Mouse (Mus musculus): ENCODE results near the gene Gcdh. TPM values are rescaled to one million over a fixed set of nuclear protein-coding genes. Genes with fewer than 3 reads are reported as not detected.

Gene Gcdh
- 41.4 and 42.8 TPM in 2 replicates for polyA plus RNA-seq (2015; fragmentation: Nextera tagmentation; extraction: Ambion mirVana)

DNA sequence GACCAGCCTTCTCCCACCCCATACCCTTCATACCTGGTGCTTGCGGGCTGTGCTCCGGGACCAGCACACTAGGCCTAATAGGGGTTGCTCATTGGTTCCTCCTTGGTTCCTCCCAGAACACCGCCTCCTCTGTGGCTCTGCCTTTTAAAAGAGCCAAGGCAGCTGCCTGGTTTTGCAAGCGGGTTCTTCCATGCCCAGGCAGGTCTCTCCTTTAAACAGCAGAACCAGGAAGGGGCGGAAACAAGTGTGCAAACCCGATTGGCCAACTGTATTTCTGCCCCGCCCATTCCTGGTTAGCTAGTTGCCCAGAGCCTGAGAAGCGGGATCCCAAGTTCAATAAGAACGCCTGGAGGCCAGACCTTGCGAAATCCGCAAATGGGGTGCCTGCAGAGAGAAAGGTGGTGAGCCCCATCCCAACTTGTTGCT, at the start of gene Gcdh:
TSS of gene Gcdh (minus strand) at position 213 of the 426 bp plus-strand sequence.
- Histone ChIP-seq H3K9ac (ENCODE audit: low read depth, low read length) (peak within 1 kb of the TSS; percentile 79), H3K27me3 (replicated peaks; ENCODE audit: control insufficient read depth, insufficient read depth, low read length) (no peaks in the 10 kb centered on the region), H3K4me1 (ENCODE audit: control insufficient read depth, insufficient read depth, low read depth, low read length) (peaks cover 12% of the 10 kb centered on the region), H3K4me2 (ENCODE audit: low read length) (peak within 1 kb of the TSS; percentile 69), H3K4me3 (ENCODE audit: low read length) (peak within 1 kb of the TSS; percentile 73), H3K9me3 (ENCODE audit: control insufficient read depth, low read length) (no peaks in the 10 kb centered on the region), H3K36me3 (ENCODE audit: control insufficient read depth, insufficient read depth, low read length) (no peaks in the 10 kb centered on the region), H3K27ac (ENCODE audit: low read depth, low read length) (peak within 1 kb of the TSS; percentile 65)
- WGBS = under 1% methylated on average over 11 of the region's 11 CpGs
- ATAC-seq = peak; percentile 99

DNA sequence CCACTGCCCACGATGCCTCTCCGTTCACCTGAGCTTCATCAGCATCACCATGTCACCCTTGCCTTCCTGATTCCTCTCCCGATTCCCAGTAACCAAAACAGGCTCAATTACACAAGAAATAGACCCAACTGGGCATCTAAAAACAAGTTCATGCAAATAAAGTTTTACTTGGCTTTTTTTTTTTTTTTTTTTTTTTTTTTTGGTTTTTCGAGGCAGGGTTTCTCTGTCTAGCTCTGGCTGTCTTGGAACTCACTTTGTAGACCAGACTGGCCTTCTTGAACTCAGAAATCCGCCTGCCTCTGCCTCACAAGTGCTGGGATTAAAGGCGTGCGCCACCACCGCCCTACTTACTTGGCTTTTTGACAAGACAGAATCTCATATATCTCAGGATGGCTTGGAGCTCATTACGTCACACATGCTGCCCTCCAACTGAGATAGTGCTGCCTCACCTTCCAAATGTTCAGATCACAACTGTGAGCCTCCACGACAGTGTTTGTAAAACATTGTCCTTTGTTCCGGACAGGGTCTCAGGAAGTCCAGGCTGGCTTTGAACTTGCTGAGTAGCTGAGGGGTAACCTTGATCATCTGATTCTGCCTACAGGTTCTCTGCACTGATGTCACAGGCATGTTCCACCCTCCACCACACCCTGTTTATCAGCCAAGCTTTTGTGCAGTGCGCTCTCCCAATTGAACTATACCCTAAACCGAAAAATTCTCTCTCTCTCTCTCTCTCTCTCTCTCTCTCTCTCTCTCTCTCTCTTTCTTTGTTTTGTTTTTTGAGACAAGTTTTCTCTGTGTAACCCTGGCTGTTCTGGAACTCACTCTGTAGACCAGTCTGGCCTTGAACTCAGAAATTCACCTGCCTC, 44.1 kb upstream of the Gcdh start:
- 64% methylated on average over 13 of the region's 13 CpGs for WGBS
- peaks cover 20% of the 10 kb centered on the region for H3K4me1 ChIP-seq (ENCODE audit: control insufficient read depth, insufficient read depth, low read depth, low read length)
- H3K4me3 ChIP-seq (ENCODE audit: low read length) = peak overlapping the region; percentile 82
- H3K9me3 ChIP-seq (ENCODE audit: control insufficient read depth, low read length) = no peaks in the 10 kb centered on the region
- H3K36me3 ChIP-seq (ENCODE audit: control insufficient read depth, insufficient read depth, low read length) = no peaks in the 10 kb centered on the region
- ATAC-seq = no peak; the same call in 1 of the 2 replicates
- no peaks in the 10 kb centered on the region for H3K27me3 ChIP-seq (replicated peaks; ENCODE audit: control insufficient read depth, insufficient read depth, low read length)
- H3K27ac ChIP-seq (ENCODE audit: low read depth, low read length) = peak overlapping the region; percentile 95
- H3K9ac ChIP-seq (ENCODE audit: low read depth, low read length) = peak overlapping the region; percentile 98
- H3K4me2 ChIP-seq (ENCODE audit: low read length) = peak overlapping the region; percentile 78

DNA sequence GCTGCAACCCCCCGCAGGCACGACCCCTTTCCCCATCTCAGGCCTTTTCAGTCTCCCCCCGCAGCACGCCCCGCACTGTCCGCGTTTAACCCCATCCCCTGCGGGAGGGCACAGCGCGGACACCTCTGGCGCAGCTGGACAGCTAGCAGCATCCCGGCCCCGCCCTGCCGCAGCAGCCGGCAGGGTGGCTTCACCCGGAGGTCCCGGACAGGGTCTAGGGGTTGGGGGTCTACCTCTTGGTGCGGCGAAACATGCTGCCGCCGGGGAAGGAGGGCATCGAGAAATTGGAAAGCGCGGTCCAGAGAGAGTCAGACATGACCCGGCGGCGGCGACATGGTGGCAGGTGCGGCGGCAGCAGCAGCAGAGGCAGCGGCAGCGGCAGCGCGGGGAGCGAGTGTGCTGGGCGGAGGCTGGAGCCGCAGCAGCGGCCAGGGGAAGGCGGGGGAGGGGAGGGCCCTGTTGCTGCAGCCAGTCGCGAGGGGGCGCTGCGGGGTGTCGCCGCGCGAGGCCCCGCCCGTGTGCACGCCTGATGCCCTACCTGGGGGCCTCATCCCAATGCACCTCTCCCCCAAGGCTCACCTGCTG, 43.3 kb upstream of the Gcdh start, which contains the start of gene Mast1:
TSS of gene Mast1 (minus strand) at position 398 of the 585 bp plus-strand sequence.
- under 1% methylated on average over 50 of the region's 50 CpGs for WGBS
- H3K9me3 ChIP-seq (ENCODE audit: control insufficient read depth, low read length) = no peaks in the 10 kb centered on the region
- H3K4me3 ChIP-seq (ENCODE audit: low read length) = peak within 1 kb of the TSS; percentile 82
- ATAC-seq = peak; percentile 63
- H3K27me3 ChIP-seq (replicated peaks; ENCODE audit: control insufficient read depth, insufficient read depth, low read length) = no peaks in the 10 kb centered on the region
- no peaks in the 10 kb centered on the region; the same call in 1 of the 2 replicates for H3K36me3 ChIP-seq (ENCODE audit: control insufficient read depth, insufficient read depth, low read length)
- peak within 1 kb of the TSS; percentile 98 for H3K9ac ChIP-seq (ENCODE audit: low read depth, low read length)
- peak within 1 kb of the TSS; percentile 78 for H3K4me2 ChIP-seq (ENCODE audit: low read length)
- peak within 1 kb of the TSS; percentile 95 for H3K27ac ChIP-seq (ENCODE audit: low read depth, low read length)
- peaks cover 20% of the 10 kb centered on the region for H3K4me1 ChIP-seq (ENCODE audit: control insufficient read depth, insufficient read depth, low read depth, low read length)

DNA sequence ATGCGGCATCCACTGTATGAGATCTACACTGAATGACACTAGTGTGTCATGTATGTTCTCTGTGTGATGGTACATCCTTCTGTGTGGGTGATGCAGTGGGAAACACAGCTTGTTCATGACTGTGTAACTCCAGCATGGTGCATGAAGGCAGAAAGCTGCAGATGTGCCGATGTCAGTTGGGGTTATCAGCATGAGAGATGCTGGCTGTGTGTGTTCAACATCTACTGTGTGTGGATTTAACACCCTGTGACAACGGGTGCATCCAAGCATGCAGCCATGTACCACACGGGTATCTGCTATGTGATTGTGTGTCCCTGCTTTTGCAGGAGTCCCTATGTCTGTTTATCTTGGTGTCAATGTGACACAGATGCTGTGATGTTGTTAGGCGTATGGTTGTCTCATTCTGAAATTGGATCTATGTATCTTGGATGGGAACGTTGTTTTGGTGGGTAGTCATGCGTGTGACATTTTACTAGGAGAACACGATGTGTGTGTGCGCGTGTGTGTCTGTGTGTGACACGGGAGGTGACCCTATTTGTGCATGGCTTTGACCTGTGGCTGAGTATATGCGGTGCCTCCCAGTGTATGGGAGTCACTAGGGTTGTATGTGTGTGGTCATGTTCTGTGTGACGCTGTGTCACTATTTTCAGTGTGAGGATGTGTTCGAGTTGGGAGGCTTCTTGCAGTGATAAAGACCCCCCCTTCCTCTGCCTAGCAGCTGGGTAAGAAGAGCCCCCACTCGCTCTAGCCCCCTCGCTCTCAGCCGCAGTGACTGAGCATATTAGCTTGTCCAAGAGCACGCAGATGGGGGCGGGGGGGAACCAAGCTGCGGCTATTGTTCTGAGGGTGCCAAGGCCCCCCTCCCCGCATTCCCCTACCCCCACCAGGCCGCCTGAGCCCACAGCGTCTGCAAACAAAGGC, 42.6 kb upstream of the Gcdh start:
- Histone ChIP-seq H3K27ac (ENCODE audit: low read depth, low read length) (peak overlapping the region; percentile 95), H3K9ac (ENCODE audit: low read depth, low read length) (peak overlapping the region; percentile 98), H3K27me3 (replicated peaks; ENCODE audit: control insufficient read depth, insufficient read depth, low read length) (no peaks in the 10 kb centered on the region), H3K9me3 (ENCODE audit: control insufficient read depth, low read length) (no peaks in the 10 kb centered on the region), H3K4me1 (ENCODE audit: control insufficient read depth, insufficient read depth, low read depth, low read length) (peaks cover 20% of the 10 kb centered on the region), H3K4me2 (ENCODE audit: low read length) (peak overlapping the region; percentile 78), H3K4me3 (ENCODE audit: low read length) (peak overlapping the region; percentile 82), H3K36me3 (ENCODE audit: control insufficient read depth, insufficient read depth, low read length) (no peaks in the 10 kb centered on the region; the same call in 1 of the 2 replicates)
- 9% methylated on average over 22 of the region's 23 CpGs for WGBS
- peak; percentile 43 for ATAC-seq

DNA sequence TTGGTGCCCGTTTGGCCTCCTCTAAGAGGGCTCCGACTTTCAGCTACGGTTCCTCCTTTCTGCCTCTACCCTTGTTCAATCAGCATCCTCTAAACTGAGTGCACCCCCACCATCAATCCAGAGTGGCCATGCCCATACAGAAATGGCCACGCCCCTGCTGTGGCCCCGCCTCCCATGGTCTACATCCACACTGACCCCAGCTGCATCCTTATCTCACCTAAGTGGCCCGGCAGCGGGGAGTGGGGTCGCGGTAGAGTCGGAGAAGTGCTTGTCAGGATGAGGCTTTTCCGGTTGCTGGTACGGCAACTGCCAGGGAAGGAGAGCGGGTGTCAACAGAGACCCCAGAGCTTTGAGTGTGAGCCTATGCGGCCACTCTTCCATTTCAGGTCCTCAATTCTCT, 41.8 kb upstream of the Gcdh start:
- H3K4me1 ChIP-seq (ENCODE audit: control insufficient read depth, insufficient read depth, low read depth, low read length) = peaks cover 20% of the 10 kb centered on the region
- ATAC-seq = peak; percentile 26
- WGBS = 3% methylated on average over 14 of the region's 14 CpGs

DNA sequence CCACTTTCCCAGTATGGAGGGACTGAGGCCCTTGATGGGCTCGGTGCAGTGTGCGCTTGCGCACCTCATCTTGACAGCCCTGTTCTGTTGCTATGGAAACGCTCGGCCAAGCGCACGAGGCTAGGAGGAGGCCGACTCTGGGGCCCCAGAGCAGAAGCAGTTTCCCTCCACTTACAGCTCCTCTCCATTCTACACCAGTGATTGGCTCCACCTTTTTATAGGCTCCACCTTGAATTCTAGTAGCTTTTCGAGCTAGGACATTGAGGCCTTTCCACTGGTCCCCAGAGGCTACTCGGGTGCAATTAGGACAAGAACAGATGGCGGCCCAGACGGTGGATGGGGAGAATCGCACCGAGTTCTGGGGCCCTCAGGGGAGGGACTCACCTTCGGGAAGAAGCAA, 41.1 kb upstream of the Gcdh start:
- ATAC-seq = peak; percentile 66
- peak overlapping the region; percentile 82 for H3K4me3 ChIP-seq (ENCODE audit: low read length)
- H3K4me1 ChIP-seq (ENCODE audit: control insufficient read depth, insufficient read depth, low read depth, low read length) = peaks cover 20% of the 10 kb centered on the region
- no peaks in the 10 kb centered on the region for H3K27me3 ChIP-seq (replicated peaks; ENCODE audit: control insufficient read depth, insufficient read depth, low read length)
- no peak overlapping the region; the same call in 1 of the 2 replicates for H3K27ac ChIP-seq (ENCODE audit: low read depth, low read length)
- no peaks in the 10 kb centered on the region for H3K9me3 ChIP-seq (ENCODE audit: control insufficient read depth, low read length)
- H3K4me2 ChIP-seq (ENCODE audit: low read length) = peak overlapping the region; percentile 78
- peaks cover 6% of the 10 kb centered on the region; the same call in 1 of the 2 replicates for H3K36me3 ChIP-seq (ENCODE audit: control insufficient read depth, insufficient read depth, low read length)
- under 1% methylated on average over 15 of the region's 15 CpGs for WGBS
- H3K9ac ChIP-seq (ENCODE audit: low read depth, low read length) = peak overlapping the region; percentile 36

More for the DNA sequence above, 41.8 kb upstream of the Gcdh start:
- Histone ChIP-seq H3K27ac (ENCODE audit: low read depth, low read length) (peak overlapping the region; percentile 95), H3K36me3 (ENCODE audit: control insufficient read depth, insufficient read depth, low read length) (peaks cover 3% of the 10 kb centered on the region; the same call in 1 of the 2 replicates), H3K9me3 (ENCODE audit: control insufficient read depth, low read length) (no peaks in the 10 kb centered on the region), H3K9ac (ENCODE audit: low read depth, low read length) (peak overlapping the region; percentile 36), H3K27me3 (replicated peaks; ENCODE audit: control insufficient read depth, insufficient read depth, low read length) (no peaks in the 10 kb centered on the region), H3K4me2 (ENCODE audit: low read length) (peak overlapping the region; percentile 78), H3K4me3 (ENCODE audit: low read length) (peak overlapping the region; percentile 82)

DNA sequence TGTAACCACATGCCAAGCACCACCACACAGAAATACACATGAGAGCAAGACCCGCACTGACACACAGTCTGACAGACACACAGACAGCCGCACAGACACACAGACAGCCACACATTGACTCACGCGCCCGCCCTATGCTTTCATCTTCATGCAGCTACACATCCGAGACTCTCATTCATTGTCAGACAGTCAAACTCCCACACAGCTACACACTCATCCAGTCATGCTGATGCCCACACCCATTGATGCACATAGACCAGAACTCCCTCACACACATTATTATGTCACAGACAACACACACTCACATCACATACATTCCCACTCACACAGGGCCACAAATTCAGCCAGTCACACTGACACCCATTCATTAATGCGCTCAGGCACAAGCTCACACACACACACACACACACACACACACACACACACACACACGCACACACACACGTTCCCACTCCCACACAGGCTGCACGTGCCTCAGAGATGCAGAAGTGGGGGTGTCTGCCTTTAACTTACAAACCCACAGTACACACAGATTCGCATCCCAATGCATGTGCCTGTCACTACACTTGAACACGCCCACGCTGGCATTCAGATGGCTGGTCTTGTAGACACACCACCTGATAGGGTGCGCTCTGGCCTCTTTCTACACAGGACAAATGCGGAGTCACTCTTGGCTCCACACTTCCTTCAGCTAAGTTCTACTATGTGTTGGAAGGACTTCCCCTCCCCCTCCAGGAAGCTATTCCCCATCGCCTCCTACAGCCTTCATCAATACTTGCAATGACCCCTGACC, 40.2 kb upstream of the Gcdh start:
- no peak overlapping the region for H3K27ac ChIP-seq (ENCODE audit: low read depth, low read length)
- no peaks in the 10 kb centered on the region for H3K9me3 ChIP-seq (ENCODE audit: control insufficient read depth, low read length)
- H3K4me3 ChIP-seq (ENCODE audit: low read length) = peak overlapping the region; percentile 82
- no peak for ATAC-seq
- H3K4me2 ChIP-seq (ENCODE audit: low read length) = peak overlapping the region; percentile 78
- H3K27me3 ChIP-seq (replicated peaks; ENCODE audit: control insufficient read depth, insufficient read depth, low read length) = no peaks in the 10 kb centered on the region
- 85% methylated on average over 16 of the region's 16 CpGs for WGBS
- peaks cover 6% of the 10 kb centered on the region; the same call in 1 of the 2 replicates for H3K36me3 ChIP-seq (ENCODE audit: control insufficient read depth, insufficient read depth, low read length)
- 0 out of 2 replicates have a peak overlapping the region, but pooled peaks have one; percentile 4 for H3K9ac ChIP-seq (ENCODE audit: low read depth, low read length)
- peaks cover 26% of the 10 kb centered on the region for H3K4me1 ChIP-seq (ENCODE audit: control insufficient read depth, insufficient read depth, low read depth, low read length)

DNA sequence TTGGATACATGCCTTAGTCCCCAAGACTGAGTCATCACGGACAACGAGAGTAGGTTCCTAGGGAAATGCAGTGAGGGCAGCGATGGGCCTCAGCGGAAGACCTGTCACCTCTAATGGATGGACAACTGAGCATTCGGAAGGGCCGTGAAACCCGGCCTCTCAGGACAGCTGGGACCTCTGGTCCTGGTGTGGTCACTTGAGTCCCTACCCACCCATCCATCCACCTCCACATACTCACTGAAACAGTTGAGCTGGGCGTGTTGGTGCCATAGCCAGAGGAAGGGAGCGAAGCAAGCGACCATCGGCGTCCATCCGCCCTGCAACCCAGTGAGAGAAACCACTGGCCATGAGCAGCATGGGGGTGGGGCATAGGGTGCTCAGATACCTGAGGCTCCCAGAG, 36.9 kb upstream of the Gcdh start:
- H3K27ac ChIP-seq (ENCODE audit: low read depth, low read length) = no peak overlapping the region
- no peaks in the 10 kb centered on the region for H3K27me3 ChIP-seq (replicated peaks; ENCODE audit: control insufficient read depth, insufficient read depth, low read length)
- H3K4me1 ChIP-seq (ENCODE audit: control insufficient read depth, insufficient read depth, low read depth, low read length) = peaks cover 25% of the 10 kb centered on the region
- H3K4me2 ChIP-seq (ENCODE audit: low read length) = no peak overlapping the region
- 90% methylated on average over 13 of the region's 13 CpGs for WGBS
- no peak for ATAC-seq
- no peak overlapping the region for H3K9ac ChIP-seq (ENCODE audit: low read depth, low read length)
- peaks cover 17% of the 10 kb centered on the region for H3K36me3 ChIP-seq (ENCODE audit: control insufficient read depth, insufficient read depth, low read length)
- H3K4me3 ChIP-seq (ENCODE audit: low read length) = no peak overlapping the region
- no peaks in the 10 kb centered on the region for H3K9me3 ChIP-seq (ENCODE audit: control insufficient read depth, low read length)

Data from hindbrain, embryonic 16.5 days (tissue).